22 mouse cellular contexts compared by ENCODE assay signal in the genomic region with DNA sequence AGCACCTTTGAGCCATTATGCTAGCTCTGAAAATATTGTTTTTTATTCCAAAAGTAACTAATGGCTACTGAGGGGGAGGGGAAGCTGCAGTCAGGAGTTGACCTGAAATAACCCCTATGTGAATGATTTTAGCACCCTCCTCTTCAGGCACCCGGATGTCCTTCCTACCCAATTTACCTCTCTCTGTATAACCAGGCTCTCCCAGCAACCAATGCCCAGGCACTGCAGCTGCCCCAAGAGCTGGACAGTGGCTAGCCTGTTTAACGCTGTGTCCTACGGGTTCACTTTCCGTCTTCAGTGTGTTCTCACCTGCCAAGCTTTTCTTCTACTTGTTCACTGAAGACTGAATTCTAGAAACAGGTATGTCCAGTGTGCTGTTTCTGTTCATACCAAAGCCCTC.
"Had no signal": no experiment of that assay in that cellular context is flagged by ENCODE, and none has a peak within 500 bp of the region (broad histone marks: within the 10 kb centered on the region; RNA-seq: fewer than 3 reads in every experiment).

No protein-coding gene starts in this region.

- ATAC-seq: hindbrain, embryonic 16.5 days; intestine, embryonic 16.5 days; liver, embryonic 12.5 days had no signal

- H3K27me3 ChIP-seq: heart, embryonic 12.5 days; hindbrain, embryonic 12.5 days; limb, embryonic 13.5 days; limb, embryonic 15.5 days; liver, embryonic 12.5 days had no signal

- H3K36me3 ChIP-seq: heart, embryonic 10.5 days; heart, embryonic 12.5 days; hindbrain, embryonic 10.5 days; hindbrain, embryonic 12.5 days; limb, embryonic 13.5 days; limb, embryonic 15.5 days; liver, embryonic 12.5 days had no signal

- H3K9me3 ChIP-seq: heart, embryonic 10.5 days; heart, embryonic 12.5 days; hindbrain, embryonic 10.5 days; hindbrain, embryonic 12.5 days; limb, embryonic 13.5 days; limb, embryonic 15.5 days; liver, embryonic 12.5 days had no signal

- H3K4me3 ChIP-seq: gastrocnemius, adult 2 months; heart, embryonic 10.5 days; heart, embryonic 12.5 days; hindbrain, embryonic 10.5 days; hindbrain, embryonic 12.5 days; limb, embryonic 13.5 days; limb, embryonic 15.5 days; liver, embryonic 12.5 days had no signal

- DNase-seq: gastrocnemius, adult 2 months; gastrocnemius, postnatal 10 days; gastrocnemius, postnatal 25 days; heart, adult 18-20 months; heart, postnatal 10 days; heart, postnatal 4 days; kidney, adult 11 months; kidney, adult 8-10 months; kidney, postnatal 10 days; kidney, postnatal 25 days; kidney, postnatal 4 days; layer of hippocampus, postnatal 36 days; left cerebral cortex, postnatal 4 days had no signal
